Mouse (Mus musculus) gonadal fat pad, adult 2 months (tissue): ENCODE measurements around the gene Olfr49. TPM values are rescaled to one million over a fixed set of nuclear protein-coding genes. Genes with fewer than 3 reads are reported as not detected.
"Not testable (repeated sequence)": the region's sequence is repeated elsewhere in the genome, so short reads cannot be mapped to it uniquely, and the experiment has no call there.

Experiments
- DNase-seq: peaks from one replicate; pipeline ENCODE4 v3.0.0-alpha.2; 2012; ENCODE audit warnings: low read depth
- polyA plus RNA-seq: library from polyadenylated mRNA; depleted of rRNA; stranded (reverse); fragments of >200 nt; gene quantifications from 2 replicates; pipeline ENCODE4 v1.2.3, GENCODE M21; 2012; rRNA removed

The Olfr49 gene
- polyA plus RNA-seq, 1 experiment: not detected

DNA sequence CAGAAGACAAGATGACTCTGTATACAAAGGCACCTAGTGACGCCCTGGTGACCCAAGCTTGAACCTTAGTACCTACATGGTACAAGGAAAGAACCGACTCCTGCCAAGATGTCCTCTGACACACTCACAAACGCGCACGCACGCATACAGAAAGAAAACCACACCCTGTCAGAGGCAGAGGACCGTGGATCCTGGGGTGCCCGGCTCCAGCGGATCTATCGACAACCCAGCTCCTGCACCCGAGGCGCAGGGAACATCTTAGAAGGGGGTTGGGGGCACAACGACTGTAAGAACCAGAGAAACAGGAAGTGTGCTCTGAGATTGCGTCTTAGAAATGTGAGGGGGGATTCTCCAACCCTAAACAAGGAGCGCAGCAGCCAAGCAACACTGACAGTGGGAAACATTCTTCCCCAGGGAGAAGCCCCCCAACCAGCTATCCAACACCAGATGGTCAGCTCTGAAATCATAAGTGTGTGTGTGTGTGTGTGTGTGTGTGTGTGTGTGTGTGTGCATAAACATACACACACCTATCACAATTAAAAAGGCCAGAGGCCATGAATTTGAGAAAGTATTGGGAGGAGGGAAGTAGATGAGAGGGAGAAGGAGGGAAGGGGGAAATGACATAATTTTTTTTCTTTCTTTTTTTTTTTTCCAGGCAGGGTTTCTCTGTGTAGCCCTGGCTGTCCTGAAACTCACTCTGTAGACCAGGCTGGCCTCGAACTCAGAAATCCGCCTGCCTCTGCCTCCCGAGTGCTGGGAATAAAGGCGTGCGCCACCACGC is 53.4 kb downstream of the Olfr49 start:
- no peak for DNase-seq

GRCm38 (mm10) chr14:54230638-54231150 is 54.0 kb downstream of the Olfr49 start:
- no peak for DNase-seq

DNA sequence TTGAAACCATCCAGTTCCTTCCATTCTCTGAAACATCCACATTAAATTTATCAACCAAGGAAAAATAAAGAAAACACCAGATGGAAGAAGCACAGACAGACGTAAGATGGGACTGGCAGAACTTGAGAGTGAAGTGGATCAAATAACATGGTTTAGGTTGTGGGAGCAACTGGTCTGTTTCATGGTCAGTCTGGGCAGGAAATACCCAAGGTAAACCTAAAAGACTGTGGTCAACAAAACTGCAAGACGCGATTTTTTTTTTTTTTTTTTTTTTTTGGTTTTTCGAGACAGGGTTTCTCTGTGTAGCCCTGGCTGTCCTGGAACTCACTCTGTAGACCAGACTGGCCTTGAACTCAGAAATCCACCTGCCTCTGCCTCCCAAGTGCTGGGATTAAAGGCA is 54.9 kb downstream of the Olfr49 start:
- DNase-seq: not testable (repeated sequence)

DNA sequence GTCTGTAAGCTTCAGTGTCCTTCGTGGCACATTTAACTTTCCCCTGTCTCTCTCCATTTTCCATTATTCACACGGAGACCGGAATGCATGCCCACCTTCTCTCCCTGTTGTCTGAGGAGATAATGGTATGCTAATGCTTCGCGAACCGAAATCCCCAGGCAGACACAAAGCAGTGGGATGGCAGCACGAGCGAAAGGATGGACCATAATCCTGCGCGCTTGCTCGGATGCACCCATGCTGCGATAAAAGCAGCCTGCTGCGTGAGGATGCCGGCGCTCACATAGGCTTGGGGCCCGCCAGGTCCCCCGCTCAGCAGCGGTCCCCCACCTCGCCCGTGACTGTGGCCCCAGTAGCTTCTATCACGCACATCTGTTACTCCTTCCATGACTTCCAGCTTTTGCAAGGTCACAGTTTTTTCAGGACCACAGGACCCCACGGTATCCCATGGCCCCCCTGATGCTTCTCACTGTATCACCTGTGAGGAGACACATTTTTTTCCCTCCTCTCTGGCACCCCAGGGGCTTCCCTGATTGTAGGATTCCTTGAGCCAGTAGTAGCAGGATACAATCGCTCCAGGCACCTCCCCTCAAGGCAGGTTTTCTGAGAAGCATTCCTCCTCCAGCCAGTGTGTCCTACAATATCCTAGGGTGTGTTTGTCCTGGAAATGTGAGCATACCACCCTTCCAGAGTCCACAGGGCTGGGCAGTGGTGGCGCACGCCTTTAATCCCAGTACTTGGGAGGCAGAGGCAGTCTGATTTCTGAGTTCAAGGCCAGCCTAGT is 55.6 kb downstream of the Olfr49 start:
- DNase-seq: no peak

DNA sequence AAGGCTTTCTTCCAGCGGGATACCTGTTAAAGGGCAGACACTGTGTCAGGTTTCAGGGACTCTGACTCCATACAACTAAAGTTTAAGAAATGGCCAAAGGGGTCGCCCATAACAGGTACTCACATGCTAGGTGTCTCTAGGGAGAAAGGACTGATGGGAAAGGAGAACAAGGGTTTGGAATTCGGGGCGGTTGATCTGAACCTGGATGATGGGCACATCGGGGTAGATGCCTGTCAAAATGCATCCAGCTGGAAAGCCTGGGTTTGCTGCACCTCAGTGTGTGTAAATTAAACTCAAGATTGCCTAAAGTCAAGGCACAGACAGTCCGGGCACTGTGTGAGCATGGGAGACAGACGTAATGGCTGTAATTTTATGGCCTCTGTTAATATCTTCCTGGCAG is 56.2 kb downstream of the Olfr49 start:
- no peak for DNase-seq

Other genes starting within 250 kb of the Olfr49 start
- 776 and 830 TPM in 2 replicates for gene Dad1, start 30.8 kb downstream of the Olfr49 start, polyA plus RNA-seq
- gene Abhd4, start 30.8 kb downstream of the Olfr49 start, polyA plus RNA-seq: 76.1 and 84.6 TPM in 2 replicates
- gene Oxa1l, start 75.9 kb upstream of the Olfr49 start, polyA plus RNA-seq: 115 and 121 TPM in 2 replicates
- gene Slc7a7, start 132.8 kb upstream of the Olfr49 start, polyA plus RNA-seq: 9.1 and 10.0 TPM in 2 replicates
- gene Mrpl52, start 142.0 kb upstream of the Olfr49 start, polyA plus RNA-seq: 219 and 296 TPM in 2 replicates
- gene Mmp14, start 146.7 kb upstream of the Olfr49 start, polyA plus RNA-seq: 80.8 and 143 TPM in 2 replicates
- 125 and 172 TPM in 2 replicates for gene Lrp10, start 179.2 kb upstream of the Olfr49 start, polyA plus RNA-seq
- 0.59 and 0.75 TPM in 2 replicates for gene Rem2, start 191.2 kb upstream of the Olfr49 start, polyA plus RNA-seq
- gene Prmt5, start 232.6 kb upstream of the Olfr49 start, polyA plus RNA-seq: 34.3 and 41.9 TPM in 2 replicates